Mouse (Mus musculus) ES-Bruce4 (cell line): ENCODE results near the gene Cryzl2.

Experiments
- CTCF ChIP-seq: IDR thresholded peaks from one replicate; pipeline ENCODE4 v1.8.1; 2011; ENCODE audit warnings: low read depth, low read length
- EP300 ChIP-seq: IDR thresholded peaks from 2 replicates; pipeline ENCODE4 v1.6.1; 2011; ENCODE audit warnings: low read depth, low read length; ENCODE audit not compliant: insufficient read depth
- POLR2A ChIP-seq: IDR thresholded peaks from one replicate; pipeline ENCODE4 v1.8.1; 2011; ENCODE audit warnings: low read length; ENCODE audit not compliant: insufficient read depth

- TF ChIP-seq EP300, result no peak
- no peak for TF ChIP-seq CTCF
- no peak for TF ChIP-seq POLR2A
Observed at GRCm38 (mm10) chr1:157415771-157416170, 42.6 kb upstream of the Cryzl2 start.
